Mouse (Mus musculus) stomach, embryonic 14.5 days (tissue): ENCODE data around the gene Tex21. TPM values are rescaled to one million over a fixed set of nuclear protein-coding genes. Genes with fewer than 3 reads are reported as not detected.
A peak's percentile ranks its signal among the peaks of the same experiment; 100 is the strongest.

Source experiments
- ATAC-seq: fragments of 200-750 bp; cut with Nextera tagmentation; 2 replicates; pipeline ENCODE4 v1.8.0; 2017; ENCODE audit warnings: low read depth, moderate TSS enrichment; ENCODE audit not compliant: insufficient number of reproducible peaks, insufficient read depth, low FRiP score
- H3K27ac ChIP-seq: fragments of 300-500 bp; sonication (generic); 2 replicates; pipeline ENCODE4 v1.5.1; 2014; ENCODE audit warnings: mild to moderate bottlenecking, low read length, moderate library complexity, mixed read lengths
- H3K27me3 ChIP-seq: fragments of 300-500 bp; sonication (generic); 2 replicates; pipeline ENCODE4 v1.6.1; 2014; ENCODE audit warnings: low read length, control low read depth, mixed read lengths; ENCODE audit not compliant: control insufficient read depth, insufficient read depth
- H3K36me3 ChIP-seq: fragments of 300-500 bp; sonication (generic); 2 replicates; pipeline ENCODE4 v1.6.1; 2014; ENCODE audit warnings: mild to moderate bottlenecking, control low read depth, low read length, moderate library complexity, mixed read lengths; ENCODE audit not compliant: control insufficient read depth, insufficient read depth
- H3K4me1 ChIP-seq: fragments of 300-500 bp; sonication (generic); 2 replicates; pipeline ENCODE4 v1.6.1; 2014; ENCODE audit warnings: low read length, control low read depth, mixed read lengths; ENCODE audit not compliant: control insufficient read depth, insufficient read depth
- H3K4me2 ChIP-seq: fragments of 300-500 bp; sonication (generic); replicated peaks from 2 replicates; pipeline ENCODE4 v1.6.1; 2014; ENCODE audit warnings: low read depth, low read length, control low read depth
- H3K4me3 ChIP-seq: fragments of 300-500 bp; sonication (generic); 2 replicates; pipeline ENCODE4 v1.5.1; 2014; ENCODE audit warnings: low read depth, low read length, control low read depth
- H3K9ac ChIP-seq: fragments of 300-500 bp; sonication (generic); replicated peaks from 2 replicates; pipeline ENCODE4 v1.6.1; 2014; ENCODE audit warnings: low read depth, mild to moderate bottlenecking, control low read depth, low read length, moderate library complexity, mixed read lengths
- H3K9me3 ChIP-seq: fragments of 300-500 bp; sonication (generic); 2 replicates; pipeline ENCODE4 v1.6.1; 2016; ENCODE audit warnings: low read depth, low read length, control low read depth; ENCODE audit not compliant: control insufficient read depth
- WGBS: fragments of 180-500 bp; shearing (Covaris S2); extraction: QIAGEN DNeasy Blood & Tissue Kit; methylation state at CpG from one replicate; pipeline ENCODE4 v1.1.7; 2014; 5-methylcytosine and 5-hydroxymethylcytosine counted together
- polyA plus RNA-seq: library from polyadenylated mRNA; unstranded; fragments of >200 nt; fragmentation: Nextera tagmentation; extraction: Ambion mirVana; gene quantifications from 2 replicates; pipeline ENCODE4 v1.2.1, GENCODE M21; 2014

Tex21 gene
- polyA plus RNA-seq, 1 experiment from 2014 or later, result not detected

DNA sequence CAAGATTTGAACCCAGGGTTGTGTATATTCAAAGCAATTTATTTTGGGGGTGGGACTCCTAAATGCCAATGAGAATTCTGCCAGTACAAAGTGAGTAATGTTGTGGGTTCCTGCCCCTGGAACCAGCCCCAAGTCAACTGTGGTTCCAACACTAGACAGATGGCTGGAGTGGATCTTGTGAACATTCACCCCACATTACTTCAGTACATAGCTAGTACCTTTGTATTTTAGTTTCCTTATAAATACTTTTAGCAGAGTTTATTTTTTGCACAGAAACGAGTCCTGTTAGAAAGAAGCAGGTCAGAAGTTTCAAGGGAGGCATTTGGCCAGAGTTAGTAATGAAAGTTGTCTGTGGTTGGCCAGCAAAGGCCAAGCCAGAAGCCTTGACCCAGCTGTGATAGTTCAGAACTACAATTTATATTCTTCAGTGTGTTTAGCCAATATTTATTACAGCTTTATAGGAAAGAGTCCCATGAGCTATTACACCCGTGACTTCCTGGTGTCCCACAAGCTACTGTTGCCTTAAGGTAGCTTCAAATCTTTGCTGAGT lies 34.6 kb upstream of the Tex21 start:
- H3K36me3 ChIP-seq, result peaks cover 33% of the 10 kb centered on the region
- H3K4me2 ChIP-seq, result no peak overlapping the region
- H3K4me1 ChIP-seq, result no peaks in the 10 kb centered on the region
- no peaks in the 10 kb centered on the region for H3K9me3 ChIP-seq
- no peaks in the 10 kb centered on the region for H3K27me3 ChIP-seq
- H3K27ac ChIP-seq, result no peak overlapping the region
- H3K4me3 ChIP-seq, result no peak overlapping the region
- ATAC-seq, result no peak
- H3K9ac ChIP-seq, result no peak overlapping the region
- 83% methylated on average over 2 of the region's 2 CpGs for WGBS

DNA sequence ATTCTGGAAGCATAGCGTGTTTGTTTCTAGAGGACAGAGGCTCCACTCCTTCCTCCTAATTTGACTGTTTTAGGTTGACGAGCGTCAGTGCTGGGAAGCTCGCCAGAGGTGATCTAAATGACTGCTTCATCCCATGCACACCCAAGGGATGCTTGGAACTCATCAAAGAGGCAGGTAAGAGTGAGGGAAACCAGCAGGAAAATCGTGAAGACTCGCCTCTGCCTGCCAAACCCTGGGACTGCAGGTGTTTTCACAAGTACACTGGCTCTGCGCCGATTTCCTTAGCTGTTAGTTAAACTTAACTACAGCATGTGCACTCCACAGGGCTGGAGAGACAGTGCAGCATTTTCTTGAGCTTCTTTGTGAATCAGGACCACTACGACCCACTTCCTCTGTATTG lies 34.0 kb upstream of the Tex21 start:
- no peaks in the 10 kb centered on the region for H3K9me3 ChIP-seq
- H3K27ac ChIP-seq, result no peak overlapping the region
- WGBS, result 88% methylated on average over 9 of the region's 9 CpGs
- no peak overlapping the region for H3K4me3 ChIP-seq
- H3K4me1 ChIP-seq, result no peaks in the 10 kb centered on the region
- H3K36me3 ChIP-seq, result peaks cover 30% of the 10 kb centered on the region
- H3K27me3 ChIP-seq, result no peaks in the 10 kb centered on the region
- ATAC-seq, result no peak
- no peak overlapping the region for H3K4me2 ChIP-seq
- H3K9ac ChIP-seq, result no peak overlapping the region

DNA sequence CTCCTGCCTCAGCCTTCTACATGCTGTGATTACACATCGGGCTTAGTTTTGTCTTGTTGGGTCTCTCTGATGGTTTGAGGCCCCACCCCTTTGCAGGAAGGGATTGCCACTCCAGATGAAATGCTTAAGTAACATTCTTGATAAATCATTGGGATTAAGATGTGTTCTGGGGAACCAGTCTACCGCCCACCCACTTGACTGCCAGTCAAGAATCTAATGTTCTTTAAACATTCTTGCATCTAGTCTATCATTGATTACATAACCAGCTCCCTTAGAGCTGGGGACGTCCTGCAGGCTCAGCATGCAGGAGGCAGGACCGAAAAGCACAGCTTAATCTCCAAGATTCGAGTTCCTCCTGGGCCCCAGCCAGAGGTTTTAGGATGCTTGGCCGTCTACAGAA lies 31.7 kb upstream of the Tex21 start:
- 48% methylated on average over 6 of the region's 6 CpGs for WGBS
- H3K4me1 ChIP-seq, result no peaks in the 10 kb centered on the region
- no peaks in the 10 kb centered on the region for H3K27me3 ChIP-seq
- H3K27ac ChIP-seq, result no peak overlapping the region
- peaks cover 11% of the 10 kb centered on the region; the same call in 1 of the 2 replicates for H3K36me3 ChIP-seq
- H3K9ac ChIP-seq, result no peak overlapping the region
- H3K4me2 ChIP-seq, result no peak overlapping the region
- no peak overlapping the region for H3K4me3 ChIP-seq
- no peaks in the 10 kb centered on the region for H3K9me3 ChIP-seq
- no peak for ATAC-seq

DNA sequence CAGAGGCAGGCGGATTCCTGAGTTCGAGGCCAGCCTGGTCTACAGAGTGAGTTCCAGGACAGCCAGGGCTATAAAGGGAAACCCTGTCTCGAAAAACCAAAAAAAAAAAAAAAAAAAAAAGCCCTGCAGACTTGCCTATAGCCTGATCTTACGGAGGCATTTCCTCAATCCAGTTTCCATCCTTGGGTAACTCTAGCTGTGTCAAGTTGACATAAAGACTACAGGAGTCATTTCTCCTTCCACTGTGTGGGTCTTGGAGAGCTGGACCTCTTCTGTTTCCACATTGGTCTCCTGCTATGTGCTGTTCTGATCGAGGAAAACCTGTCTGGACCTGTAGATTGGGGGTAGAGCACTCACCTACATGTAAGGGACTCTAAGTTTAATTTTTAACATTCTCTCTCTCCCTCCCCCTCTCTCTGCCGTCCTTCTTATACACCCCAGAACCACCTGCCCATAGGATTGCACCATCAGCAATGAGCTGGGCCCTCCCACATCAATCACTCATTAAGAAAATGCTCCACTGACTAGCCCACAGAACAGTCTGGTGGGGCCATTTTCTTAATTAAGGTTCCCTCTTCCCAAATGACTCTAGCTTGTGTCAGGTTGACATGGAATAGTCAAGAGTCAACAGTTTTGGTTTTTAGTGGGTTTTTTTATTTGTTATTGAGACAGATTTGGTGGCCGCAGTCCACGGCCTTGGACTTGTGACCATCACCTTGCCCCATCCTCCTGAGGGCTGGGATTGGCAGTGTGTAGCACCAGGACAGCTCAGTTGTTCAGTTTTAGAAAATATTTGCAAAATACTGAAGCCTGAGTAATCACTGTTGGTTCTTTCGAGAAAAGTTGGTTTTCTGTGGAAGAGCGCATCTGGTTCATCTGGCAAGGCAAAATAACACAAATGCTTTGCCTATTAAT lies 26.3 kb upstream of the Tex21 start:
- H3K27me3 ChIP-seq, result no peaks in the 10 kb centered on the region
- no peak overlapping the region for H3K9ac ChIP-seq
- H3K4me3 ChIP-seq, result no peak overlapping the region
- no peak for ATAC-seq
- 0 out of 2 replicates have a peak, but pooled peaks cover 2% of the 10 kb centered on the region for H3K36me3 ChIP-seq
- 85% methylated on average over 10 of the region's 10 CpGs for WGBS
- H3K9me3 ChIP-seq, result no peaks in the 10 kb centered on the region
- H3K4me2 ChIP-seq, result no peak overlapping the region
- H3K4me1 ChIP-seq, result no peaks in the 10 kb centered on the region
- no peak overlapping the region; the same call in 1 of the 2 replicates for H3K27ac ChIP-seq

DNA sequence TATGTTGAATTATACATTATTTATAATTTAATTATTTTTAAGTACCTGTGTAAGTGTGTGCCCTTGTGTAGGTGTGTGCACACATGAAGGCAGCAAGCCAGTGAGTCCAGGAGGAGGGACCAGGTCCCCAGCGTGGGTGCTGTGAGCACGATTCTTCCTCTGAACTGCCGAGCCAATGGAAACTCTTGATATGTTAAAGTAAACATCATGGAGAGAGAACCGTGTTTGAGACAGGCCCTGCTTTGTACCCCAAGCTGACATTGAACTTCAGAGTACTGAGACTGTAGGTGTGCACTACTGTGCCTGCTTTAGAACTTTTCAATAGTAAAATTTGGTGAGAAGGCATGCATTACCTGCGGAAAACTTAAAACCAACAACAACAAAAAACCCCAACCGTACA lies 25.0 kb upstream of the Tex21 start:
- no peak overlapping the region for H3K4me3 ChIP-seq
- no peaks in the 10 kb centered on the region for H3K27me3 ChIP-seq
- H3K4me2 ChIP-seq, result no peak overlapping the region
- H3K36me3 ChIP-seq, result 0 out of 2 replicates have a peak, but pooled peaks cover 2% of the 10 kb centered on the region
- no peak overlapping the region for H3K27ac ChIP-seq
- ATAC-seq, result no peak
- WGBS, result 65% methylated on average over 6 of the region's 6 CpGs
- no peaks in the 10 kb centered on the region for H3K9me3 ChIP-seq
- H3K9ac ChIP-seq, result no peak overlapping the region
- H3K4me1 ChIP-seq, result no peaks in the 10 kb centered on the region

DNA sequence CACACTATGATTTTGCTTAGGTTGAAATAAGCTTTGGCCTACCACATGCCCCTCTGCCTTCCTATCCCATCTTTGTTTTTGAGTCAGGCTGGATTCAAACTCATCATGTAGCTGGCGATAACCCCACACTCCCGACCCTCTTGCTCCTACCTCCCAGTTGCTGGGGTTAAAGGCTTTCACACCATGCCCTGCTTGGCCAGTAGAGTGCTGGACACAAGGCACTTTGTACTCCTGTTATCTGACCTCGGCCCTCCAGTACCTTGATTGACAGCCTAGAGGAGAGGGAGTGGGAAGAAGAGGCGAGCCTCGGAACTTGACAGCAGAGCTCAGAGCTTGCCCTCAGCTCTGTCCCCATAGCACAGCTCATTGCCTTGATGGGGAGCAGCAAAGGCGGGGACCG lies 22.6 kb upstream of the Tex21 start:
- no peak overlapping the region for H3K4me2 ChIP-seq
- H3K27me3 ChIP-seq, result no peaks in the 10 kb centered on the region
- no peak overlapping the region for H3K27ac ChIP-seq
- 0 out of 2 replicates have a peak, but pooled peaks cover 2% of the 10 kb centered on the region for H3K36me3 ChIP-seq
- ATAC-seq, result no peak
- 70% methylated on average over 7 of the region's 7 CpGs for whole genome bisulfite sequencing
- H3K9ac ChIP-seq, result no peak overlapping the region
- H3K4me1 ChIP-seq, result no peaks in the 10 kb centered on the region
- H3K9me3 ChIP-seq, result no peaks in the 10 kb centered on the region
- no peak overlapping the region for H3K4me3 ChIP-seq

DNA sequence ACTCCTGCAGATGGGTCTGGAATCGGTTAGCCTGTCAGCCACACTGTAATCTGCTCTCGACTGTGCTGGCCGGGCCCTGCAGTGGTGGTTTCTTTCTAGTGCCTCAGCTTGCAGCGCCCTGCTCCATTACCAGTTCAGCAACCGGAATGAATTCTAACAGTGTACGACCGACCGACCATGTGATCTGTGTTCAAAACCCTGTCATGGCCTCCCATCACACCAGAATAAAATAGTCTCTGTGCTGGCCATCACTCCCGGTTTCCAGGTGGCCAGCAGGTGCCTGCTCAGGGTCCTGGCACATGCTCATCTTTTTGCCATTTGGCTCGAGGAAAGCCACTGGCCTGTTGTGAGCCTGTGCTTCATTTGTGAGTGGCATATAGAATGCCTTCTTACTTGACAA lies 22.1 kb upstream of the Tex21 start:
- Histone ChIP-seq H3K27ac (no peak overlapping the region), H3K36me3 (0 out of 2 replicates have a peak, but pooled peaks cover 2% of the 10 kb centered on the region), H3K27me3 (no peaks in the 10 kb centered on the region), H3K9me3 (no peaks in the 10 kb centered on the region), H3K4me1 (no peaks in the 10 kb centered on the region), H3K4me2 (no peak overlapping the region), H3K9ac (no peak overlapping the region), H3K4me3 (no peak overlapping the region)
- 86% methylated on average over 10 of the region's 10 CpGs for WGBS
- ATAC-seq, result no peak

DNA sequence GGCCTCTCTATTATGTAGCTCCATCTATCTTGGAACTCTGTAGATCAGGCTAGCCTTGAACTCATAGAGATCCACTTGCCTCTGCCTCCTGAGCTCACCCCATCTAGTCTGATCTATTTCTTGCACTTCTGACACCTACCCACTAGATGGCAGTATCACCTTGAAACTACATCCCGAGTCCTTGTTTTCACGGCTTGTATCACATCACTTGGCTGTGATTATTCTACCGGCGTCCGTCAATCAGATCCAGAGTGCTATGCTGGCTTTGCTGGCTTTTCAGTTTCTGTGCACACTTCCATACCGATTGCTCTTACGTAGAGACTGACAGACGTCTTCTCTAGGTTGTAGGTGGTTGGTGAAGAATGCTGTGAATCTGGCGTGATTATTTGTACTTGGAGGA lies 20.3 kb upstream of the Tex21 start:
- H3K4me3 ChIP-seq, result no peak overlapping the region
- no peak overlapping the region for H3K4me2 ChIP-seq
- H3K27me3 ChIP-seq, result no peaks in the 10 kb centered on the region
- H3K9me3 ChIP-seq, result no peaks in the 10 kb centered on the region
- WGBS, result 76% methylated on average over 9 of the region's 9 CpGs
- 0 out of 2 replicates have a peak, but pooled peaks cover 2% of the 10 kb centered on the region for H3K36me3 ChIP-seq
- H3K4me1 ChIP-seq, result no peaks in the 10 kb centered on the region
- no peak overlapping the region for H3K9ac ChIP-seq
- H3K27ac ChIP-seq, result no peak overlapping the region
- peak; percentile 48; the same call in 1 of the 2 replicates for ATAC-seq
